Mouse (Mus musculus): Measurements from ENCODE around the gene Tapbp. TPM values are rescaled to one million over a fixed set of nuclear protein-coding genes. Genes with fewer than 3 reads are reported as not detected.

The Tapbp gene
- polyA plus RNA-seq, 1 experiment: 389 TPM

DNA sequence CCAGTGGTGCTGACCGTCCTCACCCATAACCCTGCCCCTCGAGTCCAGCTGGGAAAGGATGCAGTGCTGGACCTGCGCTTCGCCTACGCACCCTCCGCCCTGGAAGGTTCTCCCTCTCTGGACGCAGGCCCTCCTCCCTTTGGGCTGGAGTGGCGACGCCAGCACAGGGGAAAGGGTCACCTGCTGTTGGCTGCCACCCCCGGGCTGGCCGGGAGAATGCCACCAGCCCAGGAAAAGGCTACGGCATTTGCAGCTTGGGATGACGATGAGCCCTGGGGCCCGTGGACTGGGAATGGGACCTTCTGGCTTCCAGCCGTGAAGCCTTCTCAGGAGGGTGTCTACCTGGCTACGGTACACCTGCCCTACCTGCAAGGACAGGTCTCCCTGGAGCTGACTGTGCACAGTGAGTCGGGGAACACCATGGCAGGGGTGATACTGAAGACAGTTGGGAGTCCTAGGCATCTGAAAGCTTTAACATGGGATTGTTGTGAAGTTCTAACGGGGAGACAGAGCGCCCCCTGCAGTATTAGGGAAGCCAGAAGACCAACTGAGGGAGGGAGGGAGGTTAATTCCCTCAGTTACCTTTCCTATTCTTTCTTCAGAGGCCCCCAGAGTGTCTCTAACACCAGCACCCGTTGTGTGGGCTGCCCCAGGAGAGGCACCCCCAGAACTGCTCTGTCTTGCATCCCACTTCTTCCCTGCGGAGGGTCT lies 9.9 kb downstream of the Tapbp start:
- Histone ChIP-seq H3K27ac (ENCODE audit: insufficient read depth, low read depth, low read length) (no peak overlapping the region), H3K4me1 (ENCODE audit: control insufficient read depth, insufficient read depth, low read length) (no peaks in the 10 kb centered on the region), H3K4me3 (ENCODE audit: insufficient read depth, low read length) (no peak overlapping the region)
- no peak for TF ChIP-seq POLR2A (IDR thresholded peaks at IDR 0.05; ENCODE audit: borderline replicate concordance, low read depth, low read length)

DNA sequence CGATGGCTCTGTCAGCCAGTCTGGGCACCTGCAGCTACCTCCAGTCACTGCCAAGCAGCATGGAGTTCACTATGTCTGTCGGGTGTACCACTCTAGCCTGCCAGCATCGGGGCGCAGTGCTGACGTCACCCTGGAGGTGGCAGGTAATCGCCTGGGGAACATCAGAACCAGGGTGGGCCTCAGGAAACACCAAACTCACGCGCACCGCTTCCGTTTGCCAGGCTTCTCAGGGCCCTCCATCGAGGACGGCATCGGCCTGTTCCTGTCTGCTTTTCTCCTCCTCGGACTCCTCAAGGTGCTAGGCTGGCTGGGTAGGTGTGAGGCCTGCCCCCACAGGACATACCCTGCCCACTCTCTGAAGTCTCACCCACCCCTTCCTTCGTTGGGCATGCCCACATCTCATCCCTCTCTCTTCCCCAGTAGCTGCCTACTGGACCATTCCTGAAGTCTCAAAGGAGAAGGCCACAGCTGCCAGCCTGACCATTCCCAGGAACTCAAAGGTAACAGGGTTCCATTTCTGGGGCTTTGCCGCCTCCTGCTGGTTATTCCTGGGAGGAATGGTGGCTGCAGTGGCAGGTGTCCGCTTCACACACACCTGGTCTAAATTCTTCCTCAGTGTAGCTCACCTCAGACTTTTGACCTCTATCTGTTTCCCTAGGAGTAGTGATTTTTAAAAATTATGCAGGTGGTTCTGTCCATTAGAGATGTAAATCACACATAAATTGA lies 10.7 kb downstream of the Tapbp start:
- no peak overlapping the region for H3K27ac ChIP-seq (ENCODE audit: insufficient read depth, low read depth, low read length)
- no peaks in the 10 kb centered on the region for H3K4me1 ChIP-seq (ENCODE audit: control insufficient read depth, insufficient read depth, low read length)
- no peak for TF ChIP-seq CTCF (IDR thresholded peaks at IDR 0.05; ENCODE audit: low read depth, low read length)
- TF ChIP-seq POLR2A (IDR thresholded peaks at IDR 0.05; ENCODE audit: borderline replicate concordance, low read depth, low read length): no peak
- no peak overlapping the region for H3K4me3 ChIP-seq (ENCODE audit: insufficient read depth, low read length)

DNA sequence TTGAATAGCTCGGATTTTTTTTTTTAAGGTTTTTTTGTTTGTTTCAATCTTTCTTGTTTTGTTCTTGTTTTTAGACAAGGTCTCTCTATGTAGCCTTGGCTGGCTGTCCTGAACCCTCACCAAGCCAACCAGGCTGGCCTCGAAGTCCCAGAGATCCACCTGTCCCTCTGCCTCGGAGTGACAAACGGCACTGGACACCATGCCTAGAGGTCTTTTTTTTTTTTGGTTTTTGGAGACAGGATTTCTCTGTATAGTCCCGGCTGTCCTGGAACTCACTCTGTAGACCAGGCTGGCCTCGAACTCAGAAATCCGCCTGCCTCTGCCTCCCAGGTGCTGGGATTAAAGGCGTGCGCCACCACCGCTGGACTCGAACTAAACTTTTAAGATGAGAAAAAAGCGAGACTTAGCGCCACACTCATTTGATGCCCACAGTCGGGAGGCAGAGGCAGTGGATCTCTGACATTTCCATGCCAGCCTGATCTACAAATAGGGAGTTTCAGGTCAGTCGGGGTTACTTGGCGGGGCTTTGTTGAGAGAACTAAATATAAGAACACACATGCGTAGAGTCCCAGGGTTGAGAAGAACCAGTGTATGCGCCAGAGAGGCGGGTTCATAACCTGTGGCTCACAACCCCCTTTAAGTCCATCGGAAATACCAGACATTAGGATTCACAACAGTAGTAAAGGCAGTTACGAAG lies 12.7 kb downstream of the Tapbp start:
- TF ChIP-seq POLR2A (IDR thresholded peaks at IDR 0.05; ENCODE audit: borderline replicate concordance, low read depth, low read length) (no peak), CTCF (IDR thresholded peaks at IDR 0.05; ENCODE audit: low read depth, low read length) (no peak)
- H3K4me3 ChIP-seq (ENCODE audit: insufficient read depth, low read length): peak overlapping the region; percentile 96
- peaks cover 6% of the 10 kb centered on the region for H3K4me1 ChIP-seq (ENCODE audit: control insufficient read depth, insufficient read depth, low read length)
- H3K27ac ChIP-seq (ENCODE audit: insufficient read depth, low read depth, low read length): no peak overlapping the region

DNA sequence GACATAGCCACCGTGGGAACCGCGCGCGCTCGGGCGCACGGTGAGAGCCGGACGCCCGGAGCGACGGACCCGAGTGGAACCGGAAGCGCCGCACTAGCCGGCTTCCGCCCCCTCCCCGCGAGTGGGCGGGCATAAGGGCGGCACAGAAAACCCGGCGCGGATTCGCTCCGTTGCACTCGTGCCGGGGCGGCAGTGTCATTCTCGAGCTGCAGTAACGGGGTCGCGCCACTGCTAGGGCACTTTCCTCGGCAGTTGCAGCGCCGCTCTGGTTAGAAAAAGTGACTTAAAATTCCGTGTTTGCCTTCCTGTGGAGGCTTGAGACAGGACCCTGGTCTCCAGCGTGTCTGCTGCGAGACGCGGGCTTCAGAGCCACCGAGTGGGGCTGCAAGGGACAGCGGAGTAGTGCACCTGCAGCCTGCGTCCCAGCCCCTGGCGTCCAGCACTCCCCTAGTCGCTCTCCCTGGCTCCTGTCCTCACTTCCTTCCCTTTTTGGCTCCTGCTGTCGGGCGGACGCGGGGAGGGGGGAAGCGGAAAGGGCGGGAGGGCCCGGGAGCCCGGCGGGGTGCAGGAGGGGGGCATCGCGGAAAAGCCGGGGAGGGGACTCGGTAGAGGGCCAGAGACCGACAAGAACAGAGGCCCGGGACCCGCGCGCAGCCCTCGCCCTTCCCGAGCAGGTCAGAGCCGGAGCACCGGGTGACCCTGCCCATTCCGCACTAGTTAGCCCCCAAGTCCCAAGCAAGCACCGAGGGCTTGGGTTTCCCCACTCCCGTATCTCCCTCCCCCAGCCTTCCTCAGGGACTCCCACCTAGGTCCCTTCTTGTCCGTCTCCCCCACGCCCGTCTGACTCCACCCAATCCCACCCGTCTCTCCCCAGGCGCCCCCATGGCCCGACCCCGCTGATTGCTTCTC lies 13.9 kb downstream of the Tapbp start, which contains the start of gene Rgl2:
Gene Rgl2, plus strand, starts transcription at position 173 of the 909 bp plus-strand sequence.
- Histone ChIP-seq H3K27ac (ENCODE audit: insufficient read depth, low read depth, low read length) (peak within 1 kb of the TSS; percentile 100), H3K4me1 (ENCODE audit: control insufficient read depth, insufficient read depth, low read length) (peaks cover 6% of the 10 kb centered on the region), H3K4me3 (ENCODE audit: insufficient read depth, low read length) (peak within 1 kb of the TSS; percentile 96)
- no peak for TF ChIP-seq POLR2A (IDR thresholded peaks at IDR 0.05; ENCODE audit: borderline replicate concordance, low read depth, low read length)
- TF ChIP-seq CTCF (IDR thresholded peaks at IDR 0.05; ENCODE audit: low read depth, low read length): no peak

DNA sequence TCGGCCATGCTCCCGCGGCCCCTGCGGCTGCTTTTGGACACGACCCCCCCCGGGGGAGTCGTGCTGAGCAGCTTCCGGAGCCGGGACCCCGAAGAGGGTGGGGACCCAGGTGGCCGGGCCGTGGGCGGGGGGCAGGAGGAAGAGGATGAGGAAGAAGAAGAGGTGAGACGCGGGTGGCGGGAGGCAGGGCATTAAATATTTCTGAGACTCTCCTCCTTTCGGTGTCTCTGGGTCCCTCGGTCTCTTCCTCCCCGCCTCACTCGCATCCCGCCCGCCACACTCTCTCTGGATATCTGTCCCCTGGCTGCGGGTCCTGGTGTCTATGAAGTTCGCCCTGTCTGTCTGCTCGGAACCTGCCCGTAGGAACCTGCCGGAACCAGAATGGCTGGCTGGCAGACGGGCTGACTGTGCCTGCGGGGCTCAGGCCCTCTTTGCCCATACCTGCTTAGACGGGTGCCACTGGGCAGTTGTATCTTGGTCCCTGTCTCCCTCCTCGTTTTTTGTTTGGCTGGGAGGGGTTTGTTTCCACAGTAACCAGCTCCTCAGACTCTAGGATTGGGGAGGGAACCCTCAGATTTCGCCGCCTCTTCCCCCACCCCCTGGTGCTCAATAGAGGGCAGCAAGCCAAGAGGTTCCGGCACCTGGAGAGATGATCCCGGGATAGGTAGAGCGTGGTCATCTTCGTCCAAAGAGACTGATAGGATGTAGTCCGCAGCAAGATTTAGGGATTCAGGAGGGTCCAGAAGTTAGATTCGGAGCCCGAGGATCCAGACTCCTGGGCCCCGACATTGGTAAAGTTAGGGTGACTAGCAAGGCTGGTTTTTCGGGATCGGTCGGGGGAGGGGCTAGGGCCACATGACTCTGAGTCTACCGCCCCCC lies 14.8 kb downstream of the Tapbp start:
- peak overlapping the region; percentile 100 for H3K27ac ChIP-seq (ENCODE audit: insufficient read depth, low read depth, low read length)
- H3K4me1 ChIP-seq (ENCODE audit: control insufficient read depth, insufficient read depth, low read length): peaks cover 6% of the 10 kb centered on the region
- peak overlapping the region; percentile 96 for H3K4me3 ChIP-seq (ENCODE audit: insufficient read depth, low read length)
- TF ChIP-seq POLR2A (IDR thresholded peaks at IDR 0.05; ENCODE audit: borderline replicate concordance, low read depth, low read length) (no peak), CTCF (IDR thresholded peaks at IDR 0.05; ENCODE audit: low read depth, low read length) (no peak)

DNA sequence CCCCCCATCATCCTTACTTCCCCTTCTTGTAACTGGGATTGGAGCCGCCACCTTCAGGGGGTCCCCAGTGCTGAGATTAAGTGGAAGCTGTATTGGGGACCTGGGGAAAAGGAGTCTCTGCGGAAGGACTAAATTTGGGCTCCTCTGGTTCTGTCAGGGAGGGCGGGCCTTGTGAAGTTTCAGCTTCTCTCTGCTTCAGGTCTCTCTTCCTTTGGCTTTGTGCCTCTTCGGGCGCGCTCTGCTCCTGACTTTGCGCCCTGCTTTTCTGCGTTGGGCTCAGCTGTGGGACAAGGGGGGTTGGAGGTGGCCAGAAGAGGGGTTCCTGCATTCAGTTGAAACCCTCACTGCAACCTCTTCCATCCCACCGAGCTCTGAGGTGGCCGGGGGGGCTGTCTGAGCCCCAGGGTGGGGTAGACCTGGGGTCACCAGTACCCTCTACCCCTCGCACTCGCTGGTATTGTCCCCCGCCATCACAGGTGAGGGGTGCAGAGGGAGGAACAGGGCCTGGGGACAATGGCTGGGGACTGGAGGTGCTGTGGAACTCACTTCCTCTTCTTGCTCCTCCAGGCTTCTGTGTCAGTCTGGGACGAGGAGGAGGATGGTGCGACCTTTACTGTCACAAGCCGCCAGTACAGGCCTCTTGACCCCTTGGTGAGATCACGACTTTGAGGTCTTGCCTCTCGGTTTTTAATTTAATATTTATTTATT lies 15.6 kb downstream of the Tapbp start:
- Histone ChIP-seq H3K4me1 (ENCODE audit: control insufficient read depth, insufficient read depth, low read length) (peaks cover 6% of the 10 kb centered on the region), H3K27ac (ENCODE audit: insufficient read depth, low read depth, low read length) (peak overlapping the region; percentile 100), H3K4me3 (ENCODE audit: insufficient read depth, low read length) (peak overlapping the region; percentile 96)
- no peak for TF ChIP-seq POLR2A (IDR thresholded peaks at IDR 0.05; ENCODE audit: borderline replicate concordance, low read depth, low read length)
- TF ChIP-seq CTCF (IDR thresholded peaks at IDR 0.05; ENCODE audit: low read depth, low read length): no peak

DNA sequence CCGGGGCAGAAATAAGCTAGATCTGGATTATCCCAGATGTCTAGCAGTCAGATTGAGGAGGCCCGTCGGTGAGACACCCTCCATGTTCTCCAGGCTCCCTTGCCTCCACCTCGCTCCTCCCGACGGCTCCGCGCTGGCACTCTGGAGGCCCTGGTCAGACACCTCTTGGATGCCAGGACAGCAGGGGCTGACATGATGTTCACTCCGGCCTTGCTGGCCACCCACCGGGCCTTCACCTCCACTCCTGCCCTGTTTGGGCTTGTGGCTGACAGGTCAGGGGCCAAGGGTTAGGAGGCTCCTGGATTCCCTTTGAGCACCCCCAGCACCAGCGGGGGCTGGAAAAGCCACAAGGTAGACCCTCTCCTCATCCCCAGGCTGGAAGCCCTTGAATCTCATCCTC lies 16.2 kb downstream of the Tapbp start:
- Histone ChIP-seq H3K4me3 (ENCODE audit: insufficient read depth, low read length) (peak overlapping the region; percentile 96), H3K4me1 (ENCODE audit: control insufficient read depth, insufficient read depth, low read length) (peaks cover 6% of the 10 kb centered on the region), H3K27ac (ENCODE audit: insufficient read depth, low read depth, low read length) (peak overlapping the region; percentile 30; the same call in 1 of the 2 replicates)
- TF ChIP-seq CTCF (IDR thresholded peaks at IDR 0.05; ENCODE audit: low read depth, low read length): no peak
- TF ChIP-seq POLR2A (IDR thresholded peaks at IDR 0.05; ENCODE audit: borderline replicate concordance, low read depth, low read length): no peak

DNA sequence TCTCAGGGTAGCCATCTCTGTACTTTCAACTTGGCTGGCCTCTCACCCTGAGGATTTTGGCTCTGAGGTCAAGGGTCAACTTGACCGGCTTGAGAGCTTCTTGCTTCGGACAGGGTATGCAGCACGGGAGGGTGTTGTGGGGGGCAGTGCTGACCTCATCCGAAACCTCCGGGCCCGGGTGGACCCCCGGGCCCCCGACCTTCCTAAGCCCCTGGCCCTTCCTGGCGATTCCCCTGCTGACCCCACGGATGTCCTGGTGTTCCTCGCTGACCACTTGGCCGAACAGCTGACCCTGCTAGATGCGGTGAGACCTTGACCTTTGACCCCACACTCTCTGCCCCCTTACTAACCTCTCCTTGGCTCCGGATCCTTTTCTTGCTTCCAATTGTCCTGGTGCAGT lies 16.7 kb downstream of the Tapbp start:
- Histone ChIP-seq H3K27ac (ENCODE audit: insufficient read depth, low read depth, low read length) (no peak overlapping the region), H3K4me1 (ENCODE audit: control insufficient read depth, insufficient read depth, low read length) (peaks cover 6% of the 10 kb centered on the region), H3K4me3 (ENCODE audit: insufficient read depth, low read length) (peak overlapping the region; percentile 96)
- TF ChIP-seq POLR2A (IDR thresholded peaks at IDR 0.05; ENCODE audit: borderline replicate concordance, low read depth, low read length) (no peak), CTCF (IDR thresholded peaks at IDR 0.05; ENCODE audit: low read depth, low read length) (no peak)
